Comparison of ENCODE assay signal across 8 mouse cellular contexts in the genomic region with DNA sequence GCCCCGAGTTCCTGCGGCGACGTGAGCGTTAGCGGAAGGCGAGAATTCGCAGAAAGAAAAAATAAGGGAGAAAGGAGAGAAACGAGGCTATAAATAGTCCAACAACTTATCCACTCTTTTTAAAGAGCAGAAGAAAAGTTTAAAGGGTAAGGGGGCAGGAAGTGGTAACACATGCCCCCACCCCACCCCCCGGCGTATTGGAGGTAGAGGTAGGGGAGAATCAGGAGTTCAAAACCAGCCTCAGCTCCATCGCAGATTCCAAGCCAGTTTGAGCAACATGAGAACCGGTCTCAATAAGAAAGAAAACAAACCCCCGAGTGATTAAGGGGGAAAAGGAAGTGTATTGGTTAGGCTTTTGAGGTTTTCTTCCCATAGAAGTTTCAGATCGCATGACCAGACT. TPM values are rescaled to one million over a fixed set of nuclear protein-coding genes. Genes with fewer than 3 reads are reported as not detected.
A peak's percentile ranks its signal among the peaks of the same experiment; 100 is the strongest.
DNase-seq lines count a peak whose midpoint lies in the region; ATAC-seq and TF ChIP-seq lines count a peak whose summit lies in the region.

No protein-coding gene starts in this region.

- H3K4me2 ChIP-seq in hindbrain, embryonic 12.5 days (replicated peaks) = peak overlapping the region; percentile 94
- H3K4me2 ChIP-seq in midbrain, embryonic 15.5 days = peak overlapping the region; percentile 92

- peak overlapping the region; percentile 88 for H3K4me3 ChIP-seq in bone marrow macrophage, adult 2 months (ENCODE audit: insufficient read depth, low read length)
- H3K4me3 ChIP-seq in hindbrain, embryonic 12.5 days = peak overlapping the region; percentile 80
- peak overlapping the region; percentile 65 for H3K4me3 ChIP-seq in midbrain, embryonic 15.5 days

- H3K36me3 ChIP-seq in hindbrain, embryonic 12.5 days = peaks cover 16% of the 10 kb centered on the region
- peaks cover 11% of the 10 kb centered on the region; the same call in 1 of the 2 replicates for H3K36me3 ChIP-seq in midbrain, embryonic 15.5 days (replicated peaks)

- no peak for TF ChIP-seq CTCF in bone marrow macrophage, adult 2 months (IDR thresholded peaks at IDR 0.05; ENCODE audit: low read depth, low read length)

- TF ChIP-seq POLR2A in bone marrow macrophage, adult 2 months (IDR thresholded peaks at IDR 0.05; ENCODE audit: borderline replicate concordance, low read depth, low read length) = no peak

- peak; percentile 20; the same call in 1 of the 2 replicates for ATAC-seq in hindbrain, embryonic 12.5 days (ENCODE audit: low FRiP score)
- 0 out of 2 replicates have a peak, but pooled peaks have one; percentile 18 for ATAC-seq in midbrain, embryonic 15.5 days (replicated peaks)

- peak; percentile 11 for DNase-seq in left cerebral cortex, postnatal 4 days
- DNase-seq in left cerebral cortex, adult 8-10 months (ENCODE audit: low spot score in 2 of 2) = no peak
- DNase-seq in yolk sac, embryonic 10.5 days (ENCODE audit: low spot score) = no peak
- no peak for DNase-seq in cerebellum, adult 8-10 months
- no peak for DNase-seq in cerebellum, adult 11-12 months

- no peaks in the 10 kb centered on the region; the same call in 1 of the 2 replicates for H3K9me3 ChIP-seq in hindbrain, embryonic 12.5 days (replicated peaks)
- no peaks in the 10 kb centered on the region for H3K9me3 ChIP-seq in midbrain, embryonic 15.5 days

- WGBS in hindbrain, embryonic 12.5 days = 15% methylated on average over 15 of the region's 15 CpGs
- 17% methylated on average over 15 of the region's 15 CpGs for WGBS in midbrain, embryonic 15.5 days

- H3K4me1 ChIP-seq in bone marrow macrophage, adult 2 months (ENCODE audit: control insufficient read depth, insufficient read depth, low read length) = peaks cover 15% of the 10 kb centered on the region
- peaks cover 16% of the 10 kb centered on the region for H3K4me1 ChIP-seq in hindbrain, embryonic 12.5 days
- H3K4me1 ChIP-seq in midbrain, embryonic 15.5 days = peaks cover 17% of the 10 kb centered on the region

- H3K27ac ChIP-seq in bone marrow macrophage, adult 2 months (ENCODE audit: insufficient read depth, low read depth, low read length) = peak overlapping the region; percentile 93
- H3K27ac ChIP-seq in hindbrain, embryonic 12.5 days = peak overlapping the region; percentile 91
- H3K27ac ChIP-seq in midbrain, embryonic 15.5 days = peak overlapping the region; percentile 89

- intact Hi-C loops in left cerebral cortex, postnatal 4 days (cut with DNase I) = no loop called here

- H3K9ac ChIP-seq in hindbrain, embryonic 12.5 days = peak overlapping the region; percentile 84
- H3K9ac ChIP-seq in midbrain, embryonic 15.5 days = peak overlapping the region; percentile 84

- no peaks in the 10 kb centered on the region for H3K27me3 ChIP-seq in hindbrain, embryonic 12.5 days
- H3K27me3 ChIP-seq in midbrain, embryonic 15.5 days (replicated peaks) = no peaks in the 10 kb centered on the region

RNA-seq across cellular contexts. Expression of a gene that starts 0.4 kb away (rescaled TPM):
- total RNA-seq in left cerebral cortex, postnatal 4 days (2021) = 10 to 100 TPM; 67.8 to 72.6 TPM
- total RNA-seq in left cerebral cortex, adult 8-10 months (2022) = 100 to 1,000 TPM; 154 to 177 (median 165) TPM
- polyA plus RNA-seq in bone marrow macrophage, adult 2 months (2012; ENCODE audit: insufficient read depth, insufficient read length, missing spikeins) = 49.3 and 58.7 TPM in 2 replicates
- polyA plus RNA-seq in hindbrain, embryonic 12.5 days (2016; fragmentation: Nextera tagmentation; extraction: Ambion mirVana) = 99.5 and 101 TPM in 2 replicates
- 94.5 and 95.5 TPM in 2 replicates for polyA plus RNA-seq in midbrain, embryonic 15.5 days (2015; fragmentation: Nextera tagmentation; extraction: Ambion mirVana)

RNA-seq across cellular contexts. Expression of a gene that starts 30.7 kb away (rescaled TPM):
- total RNA-seq in left cerebral cortex, postnatal 4 days (2021) = 10 to 100 TPM; 89.1 to 97.3 TPM
- 100 to 1,000 TPM; 146 to 232 (median 185) TPM for total RNA-seq in left cerebral cortex, adult 8-10 months (2022)
- 5.5 and 7.2 TPM in 2 replicates for polyA plus RNA-seq in bone marrow macrophage, adult 2 months (2012; ENCODE audit: insufficient read depth, insufficient read length, missing spikeins)
- 8.6 and 8.9 TPM in 2 replicates for polyA plus RNA-seq in hindbrain, embryonic 12.5 days (2016; fragmentation: Nextera tagmentation; extraction: Ambion mirVana)
- 70.8 and 75.8 TPM in 2 replicates for polyA plus RNA-seq in midbrain, embryonic 15.5 days (2015; fragmentation: Nextera tagmentation; extraction: Ambion mirVana)

RNA-seq across cellular contexts. Expression of a gene that starts 34.6 kb away (rescaled TPM):
- 100 to 1,000 TPM; 467 to 469 TPM for total RNA-seq in left cerebral cortex, postnatal 4 days (2021)
- total RNA-seq in left cerebral cortex, adult 8-10 months (2022) = 100 to 1,000 TPM; 578 to 635 (median 620) TPM
- 186 and 188 TPM in 2 replicates for polyA plus RNA-seq in bone marrow macrophage, adult 2 months (2012; ENCODE audit: insufficient read depth, insufficient read length, missing spikeins)
- polyA plus RNA-seq in hindbrain, embryonic 12.5 days (2016; fragmentation: Nextera tagmentation; extraction: Ambion mirVana) = 462 and 488 TPM in 2 replicates
- 559 and 568 TPM in 2 replicates for polyA plus RNA-seq in midbrain, embryonic 15.5 days (2015; fragmentation: Nextera tagmentation; extraction: Ambion mirVana)

RNA-seq across cellular contexts. Expression of a gene that starts 43.2 kb away (rescaled TPM):
- total RNA-seq in left cerebral cortex, postnatal 4 days (2021) = 10 to 100 TPM; 51.8 to 56.1 TPM
- total RNA-seq in left cerebral cortex, adult 8-10 months (2022) = 10 to 100 TPM; 36.8 to 48.5 (median 40.5) TPM
- 82.7 and 83.1 TPM in 2 replicates for polyA plus RNA-seq in bone marrow macrophage, adult 2 months (2012; ENCODE audit: insufficient read depth, insufficient read length, missing spikeins)
- 21.6 and 22.3 TPM in 2 replicates for polyA plus RNA-seq in hindbrain, embryonic 12.5 days (2016; fragmentation: Nextera tagmentation; extraction: Ambion mirVana)
- 19.1 and 19.9 TPM in 2 replicates for polyA plus RNA-seq in midbrain, embryonic 15.5 days (2015; fragmentation: Nextera tagmentation; extraction: Ambion mirVana)

RNA-seq across cellular contexts. Expression of a gene that starts 45.8 kb away (rescaled TPM):
- 1,000 to 10,000 TPM; 1,603 to 1,633 TPM for total RNA-seq in left cerebral cortex, postnatal 4 days (2021)
- total RNA-seq in left cerebral cortex, adult 8-10 months (2022) = 100 to 1,000 TPM; 915 to 964 (median 945) TPM
- polyA plus RNA-seq in bone marrow macrophage, adult 2 months (2012; ENCODE audit: insufficient read depth, insufficient read length, missing spikeins) = 820 and 821 TPM in 2 replicates
- 637 and 707 TPM in 2 replicates for polyA plus RNA-seq in hindbrain, embryonic 12.5 days (2016; fragmentation: Nextera tagmentation; extraction: Ambion mirVana)
- polyA plus RNA-seq in midbrain, embryonic 15.5 days (2015; fragmentation: Nextera tagmentation; extraction: Ambion mirVana) = 880 and 884 TPM in 2 replicates
